Mouse (Mus musculus) lung, postnatal 0 days (tissue): ENCODE measurements at regions not wholly inside any gene's neighbourhood (a gene's known extent, or its start where the extent isn't known, plus 50 kb on each side); places are given as distances from the start of the nearest gene placed in this dataset.
A peak's percentile ranks its signal among the peaks of the same experiment; 100 is the strongest.

Source experiments
- ATAC-seq: fragments of 200-750 bp; cut with Nextera tagmentation; 2 replicates; pipeline ENCODE4 v1.8.0; 2017; ENCODE audit warnings: moderate library complexity
- DNase-seq: peaks from one replicate; pipeline ENCODE4 v3.0.0-alpha.2; 2016; ENCODE audit warnings: low spot score
- H3K27ac ChIP-seq: fragments of 300-500 bp; sonication (generic); 2 replicates; pipeline ENCODE4 v1.5.1; 2014; ENCODE audit warnings: antibody characterized with exemption, mild to moderate bottlenecking, low read length, mixed read lengths
- H3K27me3 ChIP-seq: fragments of 300-500 bp; sonication (generic); replicated peaks from 2 replicates; pipeline ENCODE4 v1.6.1; 2014; ENCODE audit warnings: low read length, mixed read lengths; ENCODE audit not compliant: insufficient read depth
- H3K36me3 ChIP-seq: fragments of 300-500 bp; sonication (generic); 2 replicates; pipeline ENCODE4 v1.6.1; 2014; ENCODE audit warnings: low read length, mixed read lengths; ENCODE audit not compliant: insufficient read depth
- H3K4me1 ChIP-seq: fragments of 300-500 bp; sonication (generic); 2 replicates; pipeline ENCODE4 v1.6.1; 2014; ENCODE audit warnings: antibody characterized with exemption, low read depth, low read length, mixed read lengths; ENCODE audit not compliant: insufficient read depth
- H3K4me2 ChIP-seq: fragments of 300-500 bp; sonication (generic); replicated peaks from 2 replicates; pipeline ENCODE4 v1.6.1; 2014; ENCODE audit warnings: low read depth, mild to moderate bottlenecking, low read length, moderate library complexity, mixed read lengths
- H3K4me3 ChIP-seq: fragments of 300-500 bp; sonication (generic); 2 replicates; pipeline ENCODE4 v1.5.1; 2014; ENCODE audit warnings: low read depth, low read length
- H3K9ac ChIP-seq: fragments of 300-500 bp; sonication (generic); replicated peaks from 2 replicates; pipeline ENCODE4 v1.6.1; 2014; ENCODE audit warnings: low read depth, mild to moderate bottlenecking
- H3K9me3 ChIP-seq: fragments of 300-500 bp; sonication (generic); 2 replicates; pipeline ENCODE4 v1.6.1; 2016; ENCODE audit warnings: low read length, mixed read lengths
- CTCF ChIP-seq: IDR thresholded peaks from 2 replicates; pipeline ENCODE4 v1.5.1; 2016; ENCODE audit warnings: antibody characterized with exemption, mild to moderate bottlenecking
- EP300 ChIP-seq: IDR thresholded peaks from 2 replicates; pipeline ENCODE4 v1.6.1; 2016; ENCODE audit warnings: antibody characterized with exemption, mild to moderate bottlenecking, control low read depth
- WGBS: fragments of 180-500 bp; shearing (Covaris S2); extraction: QIAGEN DNeasy Blood & Tissue Kit; methylation state at CpG from one replicate; pipeline ENCODE4 v1.1.7; 2014; 5-methylcytosine and 5-hydroxymethylcytosine counted together

DNA sequence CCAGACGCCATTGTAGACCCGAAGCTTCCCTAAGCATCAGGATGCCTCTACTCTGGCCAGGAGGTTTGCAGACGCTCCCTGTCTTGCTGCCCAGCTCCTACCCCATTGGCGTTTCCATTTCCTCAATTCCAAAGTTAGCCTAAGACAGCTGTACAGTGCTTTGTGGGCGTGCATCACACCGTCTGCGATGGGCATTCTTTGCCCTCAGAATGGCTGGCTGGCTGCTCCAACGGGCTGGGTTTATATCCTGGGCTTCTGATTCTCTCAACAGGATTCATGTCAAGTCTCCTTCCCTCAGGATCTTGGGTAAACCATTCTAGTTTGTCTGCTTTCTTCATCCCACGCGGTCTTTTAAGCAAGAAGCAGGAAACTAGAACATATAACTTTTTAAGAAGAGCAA, 104.3 kb upstream of the Ankrd55 start:
- 91% methylated on average over 10 of the region's 10 CpGs for WGBS
- TF ChIP-seq CTCF (no peak), EP300 (no peak)
- Histone ChIP-seq H3K4me3 (no peak overlapping the region), H3K4me2 (no peak overlapping the region), H3K27ac (no peak overlapping the region), H3K36me3 (no peaks in the 10 kb centered on the region), H3K27me3 (no peaks in the 10 kb centered on the region), H3K9ac (no peak overlapping the region), H3K4me1 (peaks cover 7% of the 10 kb centered on the region; the same call in 1 of the 2 replicates), H3K9me3 (no peaks in the 10 kb centered on the region)
- DNase-seq = no peak
- ATAC-seq = no peak

DNA sequence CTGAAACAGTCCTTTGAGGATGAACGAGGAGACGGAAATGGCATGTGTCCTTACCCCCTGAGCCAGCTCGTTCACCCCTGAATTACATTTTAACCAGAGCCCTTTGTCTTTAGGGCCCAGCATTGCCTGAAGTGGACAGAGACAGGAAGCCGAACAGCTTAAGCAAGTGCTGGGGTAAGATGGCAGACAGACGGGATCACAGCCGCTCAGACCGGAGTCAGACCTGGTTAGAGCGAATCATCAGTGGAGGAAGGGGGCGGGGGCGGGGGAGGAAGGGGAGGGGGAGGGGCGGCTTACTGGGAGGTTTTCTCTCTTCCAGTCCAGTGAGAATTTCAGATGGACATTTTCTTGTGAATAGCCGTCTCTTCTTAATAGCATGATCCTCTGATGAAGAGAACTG, 103.1 kb upstream of the Ankrd55 start:
- no peak overlapping the region for H3K9ac ChIP-seq

DNA sequence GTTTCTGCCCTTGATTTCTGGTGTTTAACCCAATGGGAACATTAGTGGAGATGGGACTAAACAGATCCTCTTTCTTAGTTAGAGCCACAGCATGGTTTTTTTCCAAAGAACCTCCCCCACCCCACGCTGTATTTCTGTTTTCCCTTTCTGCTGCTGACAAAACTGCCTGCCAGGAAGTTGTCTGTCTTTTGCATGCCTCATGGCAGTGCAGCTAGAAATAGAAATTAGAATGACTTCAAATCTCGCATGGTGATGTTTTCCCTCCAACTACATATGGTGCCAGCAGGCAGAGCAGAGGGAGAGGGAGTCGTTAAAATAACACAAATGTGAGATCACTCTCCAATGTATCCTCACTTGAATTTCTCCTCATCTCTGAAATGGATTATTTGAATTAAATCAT, 101.0 kb upstream of the Ankrd55 start:
- H3K36me3 ChIP-seq = no peaks in the 10 kb centered on the region
- TF ChIP-seq CTCF (no peak), EP300 (no peak)
- 45% methylated on average over 3 of the region's 3 CpGs for WGBS
- no peak overlapping the region for H3K9ac ChIP-seq
- H3K4me2 ChIP-seq = no peak overlapping the region
- no peak overlapping the region for H3K27ac ChIP-seq
- no peak for ATAC-seq
- H3K27me3 ChIP-seq = no peaks in the 10 kb centered on the region
- no peak overlapping the region for H3K4me3 ChIP-seq
- no peak for DNase-seq
- no peaks in the 10 kb centered on the region for H3K9me3 ChIP-seq
- H3K4me1 ChIP-seq = peaks cover 7% of the 10 kb centered on the region; the same call in 1 of the 2 replicates

More for the DNA sequence above, 103.1 kb upstream of the Ankrd55 start:
- no peak for ATAC-seq
- peaks cover 7% of the 10 kb centered on the region; the same call in 1 of the 2 replicates for H3K4me1 ChIP-seq
- no peak overlapping the region for H3K27ac ChIP-seq
- TF ChIP-seq CTCF (no peak), EP300 (no peak)
- no peak for DNase-seq
- H3K9me3 ChIP-seq = no peaks in the 10 kb centered on the region
- no peak overlapping the region for H3K4me3 ChIP-seq
- H3K36me3 ChIP-seq = no peaks in the 10 kb centered on the region
- H3K27me3 ChIP-seq = no peaks in the 10 kb centered on the region
- 32% methylated on average over 10 of the region's 12 CpGs for WGBS
- no peak overlapping the region for H3K4me2 ChIP-seq

DNA sequence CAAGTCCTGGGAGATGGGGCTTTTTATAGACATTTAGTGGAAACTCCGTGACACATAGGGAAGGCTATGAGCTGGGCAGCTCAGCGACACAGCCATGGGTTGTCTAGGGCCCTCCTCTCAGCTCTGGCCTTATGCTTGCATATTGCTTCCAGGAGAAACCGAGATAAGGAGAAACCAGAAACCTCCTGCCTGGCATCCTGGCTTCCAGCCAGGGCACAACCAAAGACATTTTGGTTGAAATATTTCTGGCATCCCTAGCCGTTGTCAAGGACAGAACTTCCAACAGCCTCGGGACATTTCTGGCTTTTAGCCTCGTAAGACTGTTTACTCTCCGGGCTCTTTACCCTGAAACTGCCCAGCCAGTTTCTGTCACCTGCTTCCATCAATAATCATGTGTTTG, 99.9 kb upstream of the Ankrd55 start:
- TF ChIP-seq EP300 = no peak; the same call in 1 of the 2 replicates
- TF ChIP-seq CTCF = no peak
- no peaks in the 10 kb centered on the region for H3K27me3 ChIP-seq
- no peak overlapping the region for H3K4me2 ChIP-seq
- H3K36me3 ChIP-seq = no peaks in the 10 kb centered on the region
- no peaks in the 10 kb centered on the region for H3K9me3 ChIP-seq
- no peak overlapping the region for H3K9ac ChIP-seq
- no peak overlapping the region for H3K4me3 ChIP-seq
- peak; percentile 59 for DNase-seq
- peak; percentile 67 for ATAC-seq
- H3K27ac ChIP-seq = 0 out of 2 replicates have a peak overlapping the region, but pooled peaks have one; percentile 4
- 26% methylated on average over 7 of the region's 7 CpGs for WGBS
- peaks cover 7% of the 10 kb centered on the region; the same call in 1 of the 2 replicates for H3K4me1 ChIP-seq

DNA sequence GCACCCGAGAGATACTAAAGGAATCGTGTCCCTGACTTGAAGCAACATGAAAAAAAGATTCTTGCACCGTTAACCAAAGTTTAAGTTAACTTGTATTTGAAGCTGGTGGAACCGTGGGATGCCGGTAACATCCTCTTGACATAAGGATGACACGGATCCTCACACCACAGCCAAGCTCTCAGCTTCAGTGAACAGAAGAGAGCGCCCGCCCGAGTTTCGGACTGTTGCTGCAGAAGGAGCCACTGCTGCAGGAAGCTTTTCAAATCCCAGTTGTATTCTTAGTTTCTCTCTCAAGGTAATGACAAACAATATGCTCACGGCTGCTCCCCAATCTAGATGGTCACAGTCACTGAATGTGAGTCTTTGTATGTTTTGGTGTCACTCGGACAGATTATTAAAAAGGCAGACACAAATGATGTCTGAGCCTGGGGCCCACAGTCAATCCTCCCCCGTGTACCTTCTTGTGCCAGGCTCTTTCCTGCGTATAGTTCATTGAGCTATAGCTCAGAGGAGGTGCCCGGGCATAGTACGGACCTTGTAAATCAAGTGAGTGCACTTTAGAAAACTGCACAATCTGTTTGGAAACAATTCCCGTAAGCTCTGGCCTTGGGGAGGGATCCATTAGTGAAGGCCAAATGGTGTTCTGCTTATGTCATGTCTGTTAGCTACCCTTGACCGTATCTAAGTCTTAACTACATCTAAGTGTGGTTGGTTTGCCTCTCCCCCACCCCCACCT, 99.3 kb upstream of the Ankrd55 start:
- H3K4me3 ChIP-seq = no peak overlapping the region
- peaks cover 7% of the 10 kb centered on the region; the same call in 1 of the 2 replicates for H3K4me1 ChIP-seq
- H3K27ac ChIP-seq = 0 out of 2 replicates have a peak overlapping the region, but pooled peaks have one; percentile 12
- TF ChIP-seq CTCF = no peak
- TF ChIP-seq EP300 = no peak
- H3K27me3 ChIP-seq = no peaks in the 10 kb centered on the region
- H3K36me3 ChIP-seq = no peaks in the 10 kb centered on the region
- no peaks in the 10 kb centered on the region for H3K9me3 ChIP-seq
- no peak overlapping the region for H3K9ac ChIP-seq
- DNase-seq (no peak), ATAC-seq (no peak)
- H3K4me2 ChIP-seq = no peak overlapping the region
- 48% methylated on average over 18 of the region's 18 CpGs for WGBS

DNA sequence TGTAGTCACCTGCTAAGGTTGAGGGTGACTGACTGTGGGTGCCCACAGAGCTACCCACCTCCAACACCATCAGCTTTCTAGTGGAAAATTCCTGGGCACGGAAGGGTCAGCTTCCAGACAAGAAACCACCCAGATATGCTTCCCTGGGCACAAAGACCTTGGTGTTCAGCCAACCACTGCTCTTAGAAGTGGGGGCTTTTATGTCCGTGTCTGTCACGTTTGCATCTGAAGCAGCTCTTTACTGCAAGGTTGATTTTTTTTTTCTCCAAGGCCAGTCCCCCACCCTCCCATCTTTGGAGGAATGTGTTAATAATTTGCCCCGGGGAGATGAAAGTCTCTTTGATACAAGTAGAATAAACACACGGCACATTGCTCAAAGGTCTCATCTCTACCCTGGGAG, 98.6 kb upstream of the Ankrd55 start:
- Histone ChIP-seq H3K4me3 (no peak overlapping the region), H3K36me3 (no peaks in the 10 kb centered on the region), H3K4me2 (no peak overlapping the region), H3K4me1 (peaks cover 7% of the 10 kb centered on the region; the same call in 1 of the 2 replicates), H3K9ac (no peak overlapping the region), H3K27ac (no peak overlapping the region), H3K9me3 (no peaks in the 10 kb centered on the region), H3K27me3 (no peaks in the 10 kb centered on the region)
- DNase-seq (no peak), ATAC-seq (no peak)
- 24% methylated on average over 5 of the region's 5 CpGs for WGBS
- no peak for TF ChIP-seq CTCF
